Mouse (Mus musculus) CH12.LX (cell line): ENCODE data around the gene Chic1.

Source experiments
- CTCF ChIP-seq, 2 experiments: IDR thresholded peaks in 1 of 2; conservative IDR thresholded peaks in 1 of 2; 2 replicates each; pipeline ENCODE4 v1.5.1; 2011 to 2012; ENCODE audit warnings: low read depth in 2 of 2, low read length in 2 of 2, improper control_type of control experiment in 1 of 2, inconsistent platforms in 1 of 2, mild to moderate bottlenecking in 1 of 2, moderate library complexity in 1 of 2
- JUND ChIP-seq: conservative IDR thresholded peaks from 2 replicates; pipeline ENCODE4 v1.6.1; 2011; ENCODE audit warnings: low read depth, low read length, improper control_type of control experiment
- MAX ChIP-seq: IDR thresholded peaks from 2 replicates; pipeline ENCODE4 v1.6.1; 2011; ENCODE audit warnings: low read length, improper control_type of control experiment
- MEF2A ChIP-seq: IDR thresholded peaks from 2 replicates; pipeline ENCODE4 v1.6.1; 2014; ENCODE audit warnings: low read depth, mild to moderate bottlenecking, inconsistent platforms, low read length, improper control_type of control experiment, borderline replicate concordance
- POLR2AphosphoS2 ChIP-seq: IDR thresholded peaks from 2 replicates; pipeline ENCODE4 v1.6.1; 2011; ENCODE audit warnings: low read depth, low read length, improper control_type of control experiment
- ZKSCAN1 ChIP-seq: IDR thresholded peaks from 2 replicates; pipeline ENCODE4 v1.6.1; 2012; ENCODE audit warnings: low read depth, inconsistent platforms, low read length, improper control_type of control experiment, borderline replicate concordance

- TF ChIP-seq MAX (no peak), POLR2AphosphoS2 (no peak), JUND (no peak), CTCF (conservative IDR thresholded peaks at IDR 0.05 in 1 of 2, IDR thresholded peaks at IDR 0.05 in 1 of 2; ENCODE audit: low read depth in 2 of 2, low read length in 2 of 2) (no peak), ZKSCAN1 (no peak), MEF2A (no peak)
Measured at GRCm38 (mm10) chrX:103368650-103369049, 12.4 kb downstream of the Chic1 start.
